Mouse (Mus musculus) forebrain, embryonic 13.5 days (tissue): Measurements from ENCODE around the gene Hoxd8. TPM values are rescaled to one million over a fixed set of nuclear protein-coding genes. Genes with fewer than 3 reads are reported as not detected.

ENCODE experiments used
- ATAC-seq: fragments of 200-750 bp; cut with Nextera tagmentation; 2 replicates; pipeline ENCODE4 v1.8.0; 2017
- H3K27ac ChIP-seq: fragments of 300-500 bp; sonication (generic); 2 replicates; pipeline ENCODE4 v1.5.1; 2015; ENCODE audit warnings: inconsistent platforms, mild to moderate bottlenecking, moderate library complexity
- H3K27me3 ChIP-seq: fragments of 300-500 bp; sonication (generic); 2 replicates; pipeline ENCODE4 v1.6.1; 2015; ENCODE audit warnings: mild to moderate bottlenecking, inconsistent platforms
- H3K36me3 ChIP-seq: fragments of 300-500 bp; sonication (generic); 2 replicates; pipeline ENCODE4 v1.6.1; 2015; ENCODE audit warnings: mild to moderate bottlenecking, inconsistent platforms; ENCODE audit not compliant: poor library complexity, severe bottlenecking
- H3K4me1 ChIP-seq: fragments of 300-500 bp; sonication (generic); 2 replicates; pipeline ENCODE4 v1.6.1; 2015; ENCODE audit warnings: inconsistent platforms
- H3K4me2 ChIP-seq: fragments of 300-500 bp; sonication (generic); 2 replicates; pipeline ENCODE4 v1.6.1; 2015; ENCODE audit warnings: inconsistent platforms, mild to moderate bottlenecking, moderate library complexity
- H3K4me3 ChIP-seq: fragments of 300-500 bp; sonication (generic); 2 replicates; pipeline ENCODE4 v1.5.1; 2015; ENCODE audit warnings: mild to moderate bottlenecking, inconsistent platforms
- H3K9ac ChIP-seq: fragments of 300-500 bp; sonication (generic); 2 replicates; pipeline ENCODE4 v1.6.1; 2015; ENCODE audit warnings: mild to moderate bottlenecking, inconsistent platforms
- H3K9me3 ChIP-seq: fragments of 300-500 bp; sonication (generic); replicated peaks from 2 replicates; pipeline ENCODE4 v1.6.1; 2016; ENCODE audit warnings: inconsistent platforms
- WGBS: fragments of 180-500 bp; shearing (Covaris S2); methylation state at CpG from one replicate; pipeline ENCODE4 v1.1.7; 2015; 5-methylcytosine and 5-hydroxymethylcytosine counted together
- polyA plus RNA-seq: library from polyadenylated mRNA; unstranded; fragments of >200 nt; fragmentation: Nextera tagmentation; extraction: Ambion mirVana; gene quantifications from 2 replicates; pipeline ENCODE4 v1.2.1, GENCODE M21; 2015

Gene Hoxd8
- polyA plus RNA-seq, 1 experiment from 2014 or later, result not detected

- Histone ChIP-seq H3K4me2 (no peak overlapping the region), H3K9ac (no peak overlapping the region), H3K27me3 (peaks cover 100% of the 10 kb centered on the region), H3K9me3 (no peaks in the 10 kb centered on the region), H3K4me3 (no peak overlapping the region), H3K4me1 (peaks cover 13% of the 10 kb centered on the region), H3K27ac (no peak overlapping the region), H3K36me3 (no peaks in the 10 kb centered on the region)
- WGBS, result 2% methylated on average over 21 of the region's 21 CpGs
- ATAC-seq, result no peak
These were observed 23.6 kb upstream of the Hoxd8 start for GRCm38 (mm10) chr2:74680561-74681398.

- no peak overlapping the region for H3K27ac ChIP-seq
- peak overlapping the region; percentile 21 for H3K4me3 ChIP-seq
- H3K36me3 ChIP-seq, result no peaks in the 10 kb centered on the region
- no peak for ATAC-seq
- H3K27me3 ChIP-seq, result peaks cover 99% of the 10 kb centered on the region
- no peak overlapping the region for H3K9ac ChIP-seq
- H3K9me3 ChIP-seq, result no peaks in the 10 kb centered on the region
- peaks cover 13% of the 10 kb centered on the region for H3K4me1 ChIP-seq
- under 1% methylated on average over 65 of the region's 78 CpGs for WGBS
- H3K4me2 ChIP-seq, result peak overlapping the region; percentile 26
These were observed 22.6 kb upstream of the Hoxd8 start for GRCm38 (mm10) chr2:74681594-74682531.

- peak; percentile 27; the same call in 1 of the 2 replicates for ATAC-seq
- H3K4me1 ChIP-seq, result peaks cover 13% of the 10 kb centered on the region
These were observed 21.6 kb upstream of the Hoxd8 start for GRCm38 (mm10) chr2:74682796-74683195.

GRCm38 (mm10) chr2:74683471-74683951 is 20.9 kb upstream of the Hoxd8 start:
- Histone ChIP-seq H3K4me2 (no peak overlapping the region), H3K4me3 (no peak overlapping the region), H3K27ac (no peak overlapping the region), H3K36me3 (no peaks in the 10 kb centered on the region), H3K9me3 (no peaks in the 10 kb centered on the region), H3K27me3 (peaks cover 99% of the 10 kb centered on the region), H3K9ac (no peak overlapping the region), H3K4me1 (peaks cover 13% of the 10 kb centered on the region)
- ATAC-seq, result no peak
- under 1% methylated on average over 18 of the region's 18 CpGs for WGBS

More at GRCm38 (mm10) chr2:74682796-74683195, 21.6 kb upstream of the Hoxd8 start:
- Histone ChIP-seq H3K9ac (no peak overlapping the region), H3K27me3 (peaks cover 99% of the 10 kb centered on the region), H3K36me3 (no peaks in the 10 kb centered on the region), H3K4me2 (peak overlapping the region; percentile 26), H3K9me3 (no peaks in the 10 kb centered on the region), H3K4me3 (peak overlapping the region; percentile 21), H3K27ac (no peak overlapping the region)
- 1% methylated on average over 47 of the region's 51 CpGs for WGBS

- no peak overlapping the region for H3K4me2 ChIP-seq
- H3K4me1 ChIP-seq, result peaks cover 13% of the 10 kb centered on the region
- H3K9me3 ChIP-seq, result no peaks in the 10 kb centered on the region
- 1% methylated on average over 12 of the region's 12 CpGs for WGBS
- H3K27ac ChIP-seq, result no peak overlapping the region
- no peak for ATAC-seq
- H3K4me3 ChIP-seq, result no peak overlapping the region
- H3K27me3 ChIP-seq, result peaks cover 99% of the 10 kb centered on the region
- H3K9ac ChIP-seq, result no peak overlapping the region
- no peaks in the 10 kb centered on the region for H3K36me3 ChIP-seq
These were observed 20.3 kb upstream of the Hoxd8 start for GRCm38 (mm10) chr2:74684106-74684505.

GRCm38 (mm10) chr2:74685059-74685603 is 19.3 kb upstream of the Hoxd8 start:
- Histone ChIP-seq H3K4me1 (peaks cover 13% of the 10 kb centered on the region), H3K36me3 (no peaks in the 10 kb centered on the region), H3K4me3 (no peak overlapping the region), H3K9me3 (no peaks in the 10 kb centered on the region), H3K27ac (no peak overlapping the region), H3K27me3 (peaks cover 99% of the 10 kb centered on the region), H3K4me2 (no peak overlapping the region), H3K9ac (no peak overlapping the region)
- 13% methylated on average over 4 of the region's 4 CpGs for WGBS
- ATAC-seq, result no peak

- H3K27me3 ChIP-seq, result peaks cover 97% of the 10 kb centered on the region
- 5% methylated on average over 17 of the region's 17 CpGs for WGBS
- H3K4me2 ChIP-seq, result no peak overlapping the region
- peaks cover 14% of the 10 kb centered on the region for H3K4me1 ChIP-seq
- H3K36me3 ChIP-seq, result no peaks in the 10 kb centered on the region
- H3K9ac ChIP-seq, result no peak overlapping the region
- no peak overlapping the region for H3K4me3 ChIP-seq
- ATAC-seq, result no peak
- H3K27ac ChIP-seq, result no peak overlapping the region
- no peaks in the 10 kb centered on the region for H3K9me3 ChIP-seq
These were observed 18.0 kb upstream of the Hoxd8 start for GRCm38 (mm10) chr2:74686301-74686987.

- Histone ChIP-seq H3K4me1 (peaks cover 12% of the 10 kb centered on the region), H3K36me3 (no peaks in the 10 kb centered on the region), H3K9ac (no peak overlapping the region), H3K27me3 (peaks cover 97% of the 10 kb centered on the region), H3K4me3 (no peak overlapping the region), H3K9me3 (no peaks in the 10 kb centered on the region), H3K4me2 (no peak overlapping the region), H3K27ac (no peak overlapping the region)
- no peak for ATAC-seq
- 2% methylated on average over 27 of the region's 27 CpGs for whole genome bisulfite sequencing
These were observed 17.3 kb upstream of the Hoxd8 start for GRCm38 (mm10) chr2:74686988-74687697.

- Histone ChIP-seq H3K27me3 (peaks cover 97% of the 10 kb centered on the region), H3K9me3 (no peaks in the 10 kb centered on the region), H3K36me3 (no peaks in the 10 kb centered on the region), H3K4me1 (peaks cover 4% of the 10 kb centered on the region; the same call in 1 of the 2 replicates), H3K4me3 (no peak overlapping the region), H3K27ac (no peak overlapping the region), H3K4me2 (no peak overlapping the region), H3K9ac (no peak overlapping the region)
- ATAC-seq, result no peak
- under 1% methylated on average over 31 of the region's 31 CpGs for WGBS
These were observed 16.5 kb upstream of the Hoxd8 start for GRCm38 (mm10) chr2:74687698-74688555.

- Histone ChIP-seq H3K27ac (no peak overlapping the region), H3K4me3 (no peak overlapping the region), H3K9me3 (no peaks in the 10 kb centered on the region), H3K36me3 (no peaks in the 10 kb centered on the region), H3K9ac (no peak overlapping the region), H3K4me2 (no peak overlapping the region), H3K4me1 (0 out of 2 replicates have a peak, but pooled peaks cover 3% of the 10 kb centered on the region), H3K27me3 (peaks cover 97% of the 10 kb centered on the region)
- no peak for ATAC-seq
- 4% methylated on average over 12 of the region's 12 CpGs for WGBS
These were observed 15.4 kb upstream of the Hoxd8 start for GRCm38 (mm10) chr2:74688795-74689573.
